ENCODE assay signal across 9 mouse cellular contexts in genomic region chr2:160451057-160451456, GRCm38 (mm10).
DNase-seq lines count a peak whose midpoint lies in the region; ATAC-seq and TF ChIP-seq lines count a peak whose summit lies in the region.
"Had no signal": no experiment of that assay in that cellular context is flagged by ENCODE, and none has a peak within 500 bp of the region (broad histone marks: within the 10 kb centered on the region; RNA-seq: fewer than 3 reads in every experiment).

No protein-coding gene starts in this region.

- no peak for TF ChIP-seq POLR2A in cerebellum, adult 2 months (IDR thresholded peaks at IDR 0.05; ENCODE audit: borderline replicate concordance, insufficient read depth, low read length)

- 16% methylated on average over 8 of the region's 8 CpGs for WGBS in lung, embryonic 14.5 days
- WGBS in forebrain, postnatal 0 days: 9% methylated on average over 8 of the region's 8 CpGs
- 5% methylated on average over 8 of the region's 8 CpGs for WGBS in limb, embryonic 13.5 days
- 21% methylated on average over 8 of the region's 8 CpGs for WGBS in stomach, embryonic 15.5 days
- 36% methylated on average over 8 of the region's 8 CpGs for WGBS in cerebellum, adult 2 months

- H3K4me3 ChIP-seq in lung, embryonic 14.5 days (ENCODE audit: low read depth, low read length): peak overlapping the region; percentile 39; the same call in 1 of the 2 replicates
- peak overlapping the region; percentile 34; the same call in 1 of the 2 replicates for H3K4me3 ChIP-seq in forebrain, postnatal 0 days (ENCODE audit: low read depth, low read length)
- peak overlapping the region; percentile 46 for H3K4me3 ChIP-seq in limb, embryonic 13.5 days
- peak overlapping the region; percentile 40; the same call in 1 of the 2 replicates for H3K4me3 ChIP-seq in stomach, embryonic 15.5 days (replicated peaks)
- no peak overlapping the region for H3K4me3 ChIP-seq in cerebellum, adult 2 months (replicated peaks; ENCODE audit: insufficient read depth, low read depth, low read length)
- H3K4me3 ChIP-seq: myocyte had no signal

- TF ChIP-seq CTCF in lung, embryonic 14.5 days (IDR thresholded peaks at IDR 0.05; ENCODE audit: low read depth): no peak
- TF ChIP-seq CTCF in forebrain, postnatal 0 days (IDR thresholded peaks at IDR 0.05; ENCODE audit: low read depth): no peak
- no peak for TF ChIP-seq CTCF in cerebellum, adult 2 months (IDR thresholded peaks at IDR 0.05; ENCODE audit: borderline replicate concordance, insufficient read depth, low read depth, low read length)

- no peaks in the 10 kb centered on the region for H3K36me3 ChIP-seq in lung, embryonic 14.5 days (ENCODE audit: insufficient read depth)
- H3K36me3 ChIP-seq in forebrain, postnatal 0 days (ENCODE audit: insufficient read depth): no peaks in the 10 kb centered on the region
- H3K36me3 ChIP-seq in limb, embryonic 13.5 days: no peaks in the 10 kb centered on the region
- H3K36me3 ChIP-seq in stomach, embryonic 15.5 days: no peaks in the 10 kb centered on the region

- DNase-seq in lung, embryonic 14.5 days: no peak
- no peak for DNase-seq in lung, adult 18-20 months
- no peak for DNase-seq in forebrain, postnatal 0 days
- DNase-seq in right cerebral cortex, postnatal 36 days (ENCODE audit: low spot score in 2 of 2): no peak
- no peak for DNase-seq in cerebellum, adult 2 months
- no peak for DNase-seq in left cerebral cortex, adult 18-20 months (ENCODE audit: low spot score in 2 of 2)

- no peaks in the 10 kb centered on the region for H3K9me3 ChIP-seq in lung, embryonic 14.5 days (ENCODE audit: low read depth, low read length)
- no peaks in the 10 kb centered on the region for H3K9me3 ChIP-seq in forebrain, postnatal 0 days (ENCODE audit: low read length)
- H3K9me3 ChIP-seq in limb, embryonic 13.5 days: no peaks in the 10 kb centered on the region
- no peaks in the 10 kb centered on the region for H3K9me3 ChIP-seq in stomach, embryonic 15.5 days

- H3K4me1 ChIP-seq in lung, embryonic 14.5 days (ENCODE audit: insufficient read depth): peaks cover 9% of the 10 kb centered on the region
- H3K4me1 ChIP-seq in forebrain, postnatal 0 days (ENCODE audit: insufficient read depth): peaks cover 8% of the 10 kb centered on the region; the same call in 1 of the 2 replicates
- peaks cover 33% of the 10 kb centered on the region for H3K4me1 ChIP-seq in limb, embryonic 13.5 days
- H3K4me1 ChIP-seq in stomach, embryonic 15.5 days: peaks cover 19% of the 10 kb centered on the region; the same call in 1 of the 2 replicates
- peaks cover 13% of the 10 kb centered on the region for H3K4me1 ChIP-seq in cerebellum, adult 2 months (ENCODE audit: control insufficient read depth, insufficient read depth, low read length)

- H3K9ac ChIP-seq in lung, embryonic 14.5 days: no peak overlapping the region
- H3K9ac ChIP-seq in forebrain, postnatal 0 days: no peak overlapping the region
- peak overlapping the region; percentile 67; the same call in 1 of the 2 replicates for H3K9ac ChIP-seq in limb, embryonic 13.5 days
- H3K9ac ChIP-seq in stomach, embryonic 15.5 days: no peak overlapping the region

- H3K4me2 ChIP-seq in lung, embryonic 14.5 days: peak overlapping the region; percentile 83
- H3K4me2 ChIP-seq in forebrain, postnatal 0 days (ENCODE audit: low read depth): peak overlapping the region; percentile 65
- H3K4me2 ChIP-seq in limb, embryonic 13.5 days (replicated peaks): peak overlapping the region; percentile 75
- peak overlapping the region; percentile 74 for H3K4me2 ChIP-seq in stomach, embryonic 15.5 days

- no peaks in the 10 kb centered on the region for H3K27me3 ChIP-seq in lung, embryonic 14.5 days (ENCODE audit: insufficient read depth, low read length)
- H3K27me3 ChIP-seq in forebrain, postnatal 0 days (ENCODE audit: insufficient read depth, low read length): no peaks in the 10 kb centered on the region
- peaks cover 22% of the 10 kb centered on the region for H3K27me3 ChIP-seq in limb, embryonic 13.5 days
- H3K27me3 ChIP-seq in stomach, embryonic 15.5 days (replicated peaks): 0 out of 2 replicates have a peak, but pooled peaks cover 4% of the 10 kb centered on the region
- H3K27me3 ChIP-seq in cerebellum, adult 2 months (ENCODE audit: control insufficient read depth, insufficient read depth, low read length): no peaks in the 10 kb centered on the region

- H3K27ac ChIP-seq in lung, embryonic 14.5 days (ENCODE audit: low read depth): peak overlapping the region; percentile 6; the same call in 1 of the 2 replicates
- no peak overlapping the region for H3K27ac ChIP-seq in forebrain, postnatal 0 days (ENCODE audit: low read depth, low read length)
- H3K27ac ChIP-seq in limb, embryonic 13.5 days: peak overlapping the region; percentile 39; the same call in 1 of the 2 replicates
- peak overlapping the region; percentile 83 for H3K27ac ChIP-seq in stomach, embryonic 15.5 days
- H3K27ac ChIP-seq in cerebellum, adult 2 months (ENCODE audit: insufficient read depth, low read length): no peak overlapping the region

- peak; percentile 59 for ATAC-seq in lung, embryonic 14.5 days (ENCODE audit: insufficient read depth)
- peak; percentile 46 for ATAC-seq in forebrain, postnatal 0 days
- ATAC-seq in limb, embryonic 13.5 days (ENCODE audit: low FRiP score, low read depth): peak; percentile 64; the same call in 1 of the 2 replicates
- ATAC-seq in stomach, embryonic 15.5 days (ENCODE audit: insufficient read depth, low FRiP score, low read depth): peak; percentile 41; the same call in 1 of the 2 replicates

Comparison
In these comparisons a context has a peak if more than half of its experiments do, and no peak if none do; other contexts are left out.
1. H3K27ac ChIP-seq: peak in lung, embryonic 14.5 days (single experiment), limb, embryonic 13.5 days (single experiment) and stomach, embryonic 15.5 days (single experiment); none in forebrain, postnatal 0 days (single experiment) and cerebellum, adult 2 months (single experiment).
2. Peak in every context shown above with its lines, with median percentiles within 50 percentile points of each other: ATAC-seq and H3K4me2 ChIP-seq.